Mouse (Mus musculus) forebrain, embryonic 11.5 days (tissue): ENCODE data around the gene Sele. TPM values are rescaled to one million over a fixed set of nuclear protein-coding genes. Genes with fewer than 3 reads are reported as not detected.

Experiments used
- ATAC-seq: fragments of 200-750 bp; cut with Nextera tagmentation; replicated peaks from 2 replicates; pipeline ENCODE4 v1.8.0; 2017; ENCODE audit warnings: moderate TSS enrichment; ENCODE audit not compliant: low FRiP score
- DNase-seq: peaks from one replicate; pipeline ENCODE4 v3.0.0-alpha.2; 2017; ENCODE audit warnings: low spot score
- H3K27ac ChIP-seq: fragments of 300-500 bp; sonication (generic); 2 replicates; pipeline ENCODE4 v1.5.1; 2014; ENCODE audit warnings: low read depth, low read length
- H3K27me3 ChIP-seq: fragments of 300-500 bp; sonication (generic); 2 replicates; pipeline ENCODE4 v1.6.1; 2014; ENCODE audit warnings: mild to moderate bottlenecking, low read length, mixed read lengths; ENCODE audit not compliant: control insufficient read depth, insufficient read depth
- H3K36me3 ChIP-seq: fragments of 300-500 bp; sonication (generic); 2 replicates; pipeline ENCODE4 v1.6.1; 2014; ENCODE audit warnings: mild to moderate bottlenecking, low read length, moderate library complexity, mixed read lengths; ENCODE audit not compliant: control insufficient read depth, insufficient read depth
- H3K4me1 ChIP-seq: fragments of 300-500 bp; sonication (generic); replicated peaks from 2 replicates; pipeline ENCODE4 v1.6.1; 2014; ENCODE audit warnings: low read length, mixed read lengths; ENCODE audit not compliant: control insufficient read depth, insufficient read depth
- H3K4me2 ChIP-seq: fragments of 300-500 bp; sonication (generic); 2 replicates; pipeline ENCODE4 v1.6.1; 2014; ENCODE audit warnings: low read depth, mild to moderate bottlenecking, low read length, moderate library complexity, mixed read lengths; ENCODE audit not compliant: severe bottlenecking
- H3K4me3 ChIP-seq: fragments of 300-500 bp; sonication (generic); 2 replicates; pipeline ENCODE4 v1.5.1; 2014; ENCODE audit warnings: low read depth, low read length
- H3K9ac ChIP-seq: fragments of 300-500 bp; sonication (generic); 2 replicates; pipeline ENCODE4 v1.6.1; 2014; ENCODE audit warnings: low read length
- H3K9me3 ChIP-seq: fragments of 300-500 bp; sonication (generic); 2 replicates; pipeline ENCODE4 v1.6.1; 2016; ENCODE audit warnings: low read length, mixed read lengths; ENCODE audit not compliant: control insufficient read depth
- WGBS: fragments of 180-500 bp; shearing (Covaris S2); extraction: QIAGEN DNeasy Blood & Tissue Kit; methylation state at CpG from one replicate; pipeline ENCODE4 v1.1.7; 2014; 5-methylcytosine and 5-hydroxymethylcytosine counted together
- polyA plus RNA-seq: library from polyadenylated mRNA; unstranded; fragments of >200 nt; fragmentation: Nextera tagmentation; extraction: Ambion mirVana; gene quantifications from 2 replicates; pipeline ENCODE4 v1.2.1, GENCODE M21; 2014

Sele gene
- polyA plus RNA-seq, 1 experiment from 2014 or later, result not detected

DNA sequence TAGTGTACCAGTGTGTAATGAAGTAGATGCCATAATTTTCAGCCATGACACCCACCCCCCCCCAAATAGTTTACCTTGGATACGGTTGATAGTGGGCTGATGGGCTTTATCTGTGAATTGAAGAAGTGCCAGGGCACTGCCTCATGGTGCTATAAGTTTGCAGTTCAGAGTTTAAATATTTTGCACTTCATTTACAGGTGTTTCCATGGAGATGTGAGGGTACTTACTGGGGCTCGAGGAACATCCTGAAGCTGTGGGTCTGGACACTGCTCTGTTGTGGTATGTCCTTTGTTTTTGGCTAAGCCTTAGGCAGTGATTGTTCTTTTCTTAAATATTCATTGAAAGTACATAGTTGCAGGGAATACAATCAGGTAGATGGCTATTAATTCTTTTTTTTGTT, 14.8 kb downstream of the Sele start:
- Histone ChIP-seq H3K9ac (no peak overlapping the region), H3K36me3 (no peaks in the 10 kb centered on the region), H3K27me3 (no peaks in the 10 kb centered on the region), H3K4me2 (no peak overlapping the region), H3K4me1 (no peaks in the 10 kb centered on the region), H3K27ac (no peak overlapping the region), H3K4me3 (no peak overlapping the region), H3K9me3 (no peaks in the 10 kb centered on the region)
- ATAC-seq (no peak), DNase-seq (no peak)
- WGBS, result 65% methylated on average over 2 of the region's 2 CpGs

DNA sequence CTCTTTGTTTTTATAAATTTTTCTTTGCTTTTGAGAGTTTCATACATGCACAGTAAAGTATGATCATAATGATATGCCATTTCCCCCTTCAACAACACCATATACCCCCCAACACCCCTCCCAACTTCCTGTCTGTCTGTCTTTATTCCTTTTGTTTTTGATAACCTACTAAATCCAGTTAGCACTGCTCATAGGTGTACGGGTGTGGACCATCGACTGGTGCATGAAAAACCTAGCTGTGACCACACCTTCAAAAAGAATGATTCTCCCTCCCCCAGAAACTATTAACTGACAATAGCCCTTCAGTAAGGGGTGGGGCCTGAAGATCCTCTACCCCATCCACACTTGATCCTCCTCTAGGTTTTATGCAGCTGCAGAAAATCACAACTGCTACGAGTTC, 15.7 kb downstream of the Sele start:
- H3K4me2 ChIP-seq, result no peak overlapping the region
- H3K9me3 ChIP-seq, result no peaks in the 10 kb centered on the region
- H3K36me3 ChIP-seq, result no peaks in the 10 kb centered on the region
- H3K4me3 ChIP-seq, result no peak overlapping the region
- no peak overlapping the region for H3K27ac ChIP-seq
- DNase-seq (no peak), ATAC-seq (no peak)
- no peaks in the 10 kb centered on the region for H3K27me3 ChIP-seq
- no peaks in the 10 kb centered on the region for H3K4me1 ChIP-seq
- no peak overlapping the region for H3K9ac ChIP-seq
- WGBS, result 75% methylated on average over 3 of the region's 3 CpGs

DNA sequence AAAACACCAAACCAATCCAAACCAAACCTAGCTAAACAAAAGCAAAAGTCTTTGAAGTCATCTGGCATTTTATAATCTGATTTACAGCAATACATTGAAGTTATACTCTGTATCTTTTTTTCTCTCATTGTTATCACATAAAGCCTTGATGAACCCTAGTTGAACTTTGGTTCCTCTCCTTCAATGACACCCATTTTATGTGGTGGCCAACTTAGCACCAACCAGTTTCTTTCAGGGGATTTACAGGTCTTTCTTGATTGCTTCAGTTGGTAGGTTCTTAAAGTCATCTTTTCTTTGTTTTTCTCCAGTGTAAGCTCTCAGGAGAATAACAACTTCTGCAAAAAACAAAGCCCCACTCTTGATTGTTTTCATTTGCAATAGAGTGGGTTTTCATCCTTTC, 21.2 kb downstream of the Sele start:
- Histone ChIP-seq H3K9me3 (no peaks in the 10 kb centered on the region), H3K4me2 (no peak overlapping the region), H3K36me3 (no peaks in the 10 kb centered on the region), H3K27ac (no peak overlapping the region), H3K4me3 (no peak overlapping the region), H3K4me1 (no peaks in the 10 kb centered on the region), H3K9ac (no peak overlapping the region), H3K27me3 (no peaks in the 10 kb centered on the region)
- DNase-seq, result no peak
- ATAC-seq, result no peak

DNA sequence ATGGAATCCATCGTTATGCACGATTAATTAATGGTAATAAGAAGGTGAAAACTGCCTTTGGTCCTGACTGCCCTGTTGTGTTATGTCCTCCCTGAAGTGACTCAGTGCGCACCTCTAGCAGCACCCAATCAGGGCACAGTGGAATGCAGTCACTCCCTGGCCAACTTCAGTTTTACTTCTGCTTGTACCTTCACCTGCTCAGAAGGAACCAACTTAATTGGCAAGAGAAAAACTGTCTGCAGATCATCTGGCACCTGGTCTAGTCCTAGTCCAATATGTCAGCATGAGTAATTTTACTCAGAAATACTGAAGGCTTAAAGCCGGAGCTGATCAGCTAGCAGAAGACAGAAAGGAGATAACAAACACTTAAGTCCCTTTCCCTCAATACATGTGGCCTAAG, 22.4 kb downstream of the Sele start:
- no peak overlapping the region for H3K27ac ChIP-seq
- no peaks in the 10 kb centered on the region for H3K36me3 ChIP-seq
- ATAC-seq (no peak), DNase-seq (no peak)
- no peak overlapping the region for H3K4me2 ChIP-seq
- H3K4me3 ChIP-seq, result no peak overlapping the region
- no peaks in the 10 kb centered on the region for H3K27me3 ChIP-seq
- 90% methylated on average over 4 of the region's 4 CpGs for whole genome bisulfite sequencing
- no peak overlapping the region for H3K9ac ChIP-seq
- no peaks in the 10 kb centered on the region for H3K9me3 ChIP-seq
- no peaks in the 10 kb centered on the region for H3K4me1 ChIP-seq

DNA sequence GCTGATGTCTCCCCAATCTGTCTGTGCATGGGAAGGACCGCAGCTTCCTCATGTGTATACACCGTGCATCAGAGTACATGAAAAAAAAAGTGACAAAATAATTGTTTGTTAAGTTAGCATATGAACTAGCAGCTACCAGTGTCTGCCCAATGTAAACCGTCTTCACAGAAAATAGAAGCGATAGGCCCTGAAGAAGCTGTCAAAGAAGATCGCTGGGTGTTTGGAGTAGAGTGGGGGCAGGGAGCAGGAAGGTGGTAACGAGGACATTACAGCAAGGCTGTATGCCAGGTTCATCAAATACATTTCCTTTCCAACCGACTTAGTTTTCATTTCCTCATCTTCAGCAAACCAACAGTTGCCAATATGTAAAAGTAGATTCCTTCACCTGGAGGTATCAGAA, 23.1 kb downstream of the Sele start:
- WGBS, result 89% methylated on average over 7 of the region's 7 CpGs
- no peak for DNase-seq
- no peak for ATAC-seq

DNA sequence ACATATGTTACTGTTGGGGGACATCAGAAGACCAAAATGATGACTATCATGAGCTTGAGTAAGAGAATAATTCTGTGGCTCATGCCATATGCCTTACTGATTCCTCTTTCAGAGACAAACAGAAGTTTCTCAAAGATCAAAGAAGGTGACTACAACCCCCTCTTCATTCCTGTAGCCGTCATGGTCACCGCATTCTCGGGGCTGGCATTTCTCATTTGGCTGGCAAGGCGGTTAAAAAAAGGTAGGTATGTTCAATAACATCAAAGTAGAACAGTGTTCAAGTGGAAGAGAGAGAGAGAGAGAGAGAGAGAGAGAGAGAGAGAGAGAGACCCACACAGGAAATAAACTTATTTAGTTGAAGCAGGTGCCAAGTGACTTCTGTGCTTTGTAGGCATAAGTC, 24.0 kb downstream of the Sele start:
- 90% methylated on average over 4 of the region's 4 CpGs for WGBS
- H3K4me1 ChIP-seq, result no peaks in the 10 kb centered on the region
- DNase-seq, result no peak
- no peak for ATAC-seq
- H3K27me3 ChIP-seq, result no peaks in the 10 kb centered on the region
- H3K4me3 ChIP-seq, result no peak overlapping the region
- H3K9ac ChIP-seq, result no peak overlapping the region
- H3K4me2 ChIP-seq, result no peak overlapping the region
- no peaks in the 10 kb centered on the region for H3K9me3 ChIP-seq
- no peak overlapping the region for H3K27ac ChIP-seq
- H3K36me3 ChIP-seq, result no peaks in the 10 kb centered on the region

More for the DNA sequence above, 23.1 kb downstream of the Sele start:
- no peak overlapping the region for H3K9ac ChIP-seq
- no peaks in the 10 kb centered on the region for H3K9me3 ChIP-seq
- H3K36me3 ChIP-seq, result no peaks in the 10 kb centered on the region
- H3K27ac ChIP-seq, result no peak overlapping the region
- H3K4me3 ChIP-seq, result no peak overlapping the region
- no peak overlapping the region for H3K4me2 ChIP-seq
- H3K4me1 ChIP-seq, result no peaks in the 10 kb centered on the region
- no peaks in the 10 kb centered on the region for H3K27me3 ChIP-seq

DNA sequence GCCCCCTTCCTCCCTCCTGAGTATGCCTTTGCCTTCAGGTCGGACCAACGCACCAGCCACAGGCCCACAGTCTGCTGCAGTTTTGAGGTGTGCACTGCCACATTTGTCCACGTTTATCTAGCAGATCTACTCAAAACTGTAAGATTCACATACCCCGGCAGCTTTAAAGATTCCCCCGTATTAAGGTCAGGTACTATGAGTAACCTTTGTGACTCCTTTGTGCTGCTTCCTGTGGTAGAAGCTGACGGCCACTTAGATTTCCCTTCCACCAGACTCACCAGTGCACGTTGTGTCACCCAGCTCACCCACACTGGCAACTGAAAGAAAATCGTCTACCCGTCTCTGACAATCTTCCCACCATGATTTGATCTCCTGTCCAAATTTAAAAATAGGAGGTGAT, 25.1 kb downstream of the Sele start:
- Histone ChIP-seq H3K9me3 (no peaks in the 10 kb centered on the region), H3K27me3 (no peaks in the 10 kb centered on the region), H3K4me2 (no peak overlapping the region), H3K4me3 (no peak overlapping the region), H3K9ac (no peak overlapping the region), H3K36me3 (no peaks in the 10 kb centered on the region), H3K27ac (no peak overlapping the region), H3K4me1 (no peaks in the 10 kb centered on the region)
- DNase-seq (no peak), ATAC-seq (no peak)
- WGBS, result 91% methylated on average over 9 of the region's 9 CpGs

DNA sequence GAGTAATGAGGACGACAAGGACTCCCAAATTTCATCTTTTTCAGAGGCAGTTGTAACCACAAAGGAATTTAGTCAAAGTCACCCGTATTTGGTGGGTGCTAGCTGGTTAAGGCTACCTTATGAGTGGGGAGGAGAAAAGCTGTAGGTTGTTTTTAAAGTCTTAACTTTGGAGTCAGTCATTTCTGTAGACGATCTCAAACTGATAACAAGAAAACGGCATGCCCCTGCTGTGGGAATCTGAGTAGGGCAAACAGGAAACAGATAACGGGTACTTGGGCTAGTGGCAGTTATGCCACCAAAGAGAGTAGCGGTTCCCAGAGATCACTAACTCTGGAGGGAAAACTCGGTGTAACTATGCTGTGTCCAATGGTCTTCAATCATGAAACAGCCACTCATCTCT, 25.8 kb downstream of the Sele start:
- H3K4me1 ChIP-seq, result no peaks in the 10 kb centered on the region
- no peaks in the 10 kb centered on the region for H3K27me3 ChIP-seq
- no peaks in the 10 kb centered on the region for H3K9me3 ChIP-seq
- no peak overlapping the region for H3K4me3 ChIP-seq
- WGBS, result 84% methylated on average over 7 of the region's 7 CpGs
- no peak for ATAC-seq
- DNase-seq, result no peak
- H3K36me3 ChIP-seq, result no peaks in the 10 kb centered on the region
- no peak overlapping the region for H3K27ac ChIP-seq
- no peak overlapping the region for H3K9ac ChIP-seq
- H3K4me2 ChIP-seq, result no peak overlapping the region

DNA sequence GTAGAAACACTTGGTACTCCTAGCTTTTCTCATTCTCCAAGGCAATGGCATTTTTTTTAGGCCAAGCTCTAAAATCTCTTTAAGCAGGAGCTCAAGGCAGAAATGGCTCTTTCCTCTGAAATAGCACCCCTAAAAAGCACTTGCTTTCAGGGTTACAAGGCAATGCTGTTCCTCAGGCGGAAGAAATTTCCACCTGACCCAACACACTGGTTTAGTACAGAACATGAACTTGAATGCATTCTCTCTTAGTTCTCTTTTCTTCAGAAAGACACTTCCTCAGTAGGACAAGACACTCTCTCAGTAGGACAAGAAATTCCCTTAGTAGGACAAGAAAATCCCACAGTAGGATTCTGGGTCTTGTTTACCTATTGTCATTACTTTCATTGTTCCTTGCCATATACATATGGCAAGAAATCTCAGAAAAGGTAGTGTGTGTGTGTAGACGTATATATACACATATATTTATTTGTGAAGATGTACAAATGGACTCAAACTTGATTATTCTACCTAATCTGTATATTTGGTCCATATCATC, 26.6 kb downstream of the Sele start:
- WGBS, result 87% methylated on average over 2 of the region's 2 CpGs

More for the DNA sequence above, 26.6 kb downstream of the Sele start:
- Histone ChIP-seq H3K27me3 (no peaks in the 10 kb centered on the region), H3K27ac (no peak overlapping the region), H3K4me1 (no peaks in the 10 kb centered on the region), H3K4me3 (no peak overlapping the region), H3K9me3 (no peaks in the 10 kb centered on the region), H3K9ac (no peak overlapping the region), H3K4me2 (no peak overlapping the region), H3K36me3 (no peaks in the 10 kb centered on the region)
- ATAC-seq, result no peak
- DNase-seq, result no peak
